Mouse (Mus musculus) olfactory bulb, adult 2 months (tissue): ENCODE measurements at regions not wholly inside any gene's neighbourhood (a gene's known extent, or its start where the extent isn't known, plus 50 kb on each side); places are given as distances from the start of the nearest gene placed in this dataset.
"Not testable (repeated sequence)": the region's sequence is repeated elsewhere in the genome, so short reads cannot be mapped to it uniquely, and the experiment has no call there.

Experiments used
- H3K27ac ChIP-seq: fragments of 200-500 bp; 2 replicates; pipeline ENCODE4 v1.5.1; 2012; ENCODE audit warnings: low read depth, low read length; ENCODE audit not compliant: insufficient read depth
- H3K4me1 ChIP-seq: fragments of 200-500 bp; 2 replicates; pipeline ENCODE4 v1.6.1; 2012; ENCODE audit warnings: low read length; ENCODE audit not compliant: control insufficient read depth, insufficient read depth
- H3K4me3 ChIP-seq: fragments of 200-500 bp; 2 replicates; pipeline ENCODE4 v1.5.1; 2012; ENCODE audit warnings: mild to moderate bottlenecking, low read depth, low read length, moderate library complexity; ENCODE audit not compliant: insufficient read depth
- CTCF ChIP-seq: fragments of 200-500 bp; IDR thresholded peaks from 2 replicates; pipeline ENCODE4 v1.5.1; 2012; ENCODE audit warnings: low read depth, mild to moderate bottlenecking, low read length, moderate library complexity; ENCODE audit not compliant: insufficient read depth
- POLR2A ChIP-seq: fragments of 200-500 bp; IDR thresholded peaks from 2 replicates; pipeline ENCODE4 v1.6.1; 2012; ENCODE audit warnings: mild to moderate bottlenecking, low read depth, low read length, moderate library complexity; ENCODE audit not compliant: insufficient read depth
- WGBS: fragments of 180-500 bp; shearing (Covaris S2); methylation state at CpG from one replicate; pipeline ENCODE4 v1.1.7; 2018; 5-methylcytosine and 5-hydroxymethylcytosine counted together

GRCm38 (mm10) chr16:42505107-42505506 lies 164.7 kb upstream of the Gap43 start:
- TF ChIP-seq CTCF (no peak), POLR2A (no peak)
- H3K27ac ChIP-seq, result no peak overlapping the region
- H3K4me3 ChIP-seq, result no peak overlapping the region
- no peaks in the 10 kb centered on the region for H3K4me1 ChIP-seq
- 69% methylated on average over 9 of the region's 9 CpGs for WGBS

- TF ChIP-seq POLR2A, result no peak
- 93% methylated on average over 2 of the region's 2 CpGs for WGBS
- no peak overlapping the region for H3K4me3 ChIP-seq
- H3K27ac ChIP-seq, result no peak overlapping the region
- H3K4me1 ChIP-seq, result no peaks in the 10 kb centered on the region
These were observed 161.3 kb upstream of the Gap43 start for GRCm38 (mm10) chr16:42501713-42502112.

GRCm38 (mm10) chr16:42501109-42501508 lies 160.7 kb upstream of the Gap43 start:
- not testable (repeated sequence) for H3K4me3 ChIP-seq, H3K27ac ChIP-seq, H3K4me1 ChIP-seq
- WGBS, result 49% methylated on average over 3 of the region's 3 CpGs

GRCm38 (mm10) chr16:42499514-42499913 lies 159.1 kb upstream of the Gap43 start:
- TF ChIP-seq POLR2A (no peak), CTCF (no peak)
- Histone ChIP-seq H3K4me1 (no peaks in the 10 kb centered on the region), H3K4me3 (no peak overlapping the region), H3K27ac (no peak overlapping the region)
- WGBS, result 91% methylated on average over 6 of the region's 6 CpGs

GRCm38 (mm10) chr16:42498368-42498767 lies 157.9 kb upstream of the Gap43 start:
- no peaks in the 10 kb centered on the region for H3K4me1 ChIP-seq
- H3K27ac ChIP-seq, result no peak overlapping the region
- no peak overlapping the region for H3K4me3 ChIP-seq
- 96% methylated on average over 2 of the region's 2 CpGs for WGBS
- TF ChIP-seq POLR2A (no peak), CTCF (no peak)

GRCm38 (mm10) chr16:42493596-42493995 lies 153.1 kb upstream of the Gap43 start:
- Histone ChIP-seq H3K4me3 (no peak overlapping the region), H3K27ac (no peak overlapping the region), H3K4me1 (no peaks in the 10 kb centered on the region)
- WGBS, result 90% methylated on average over 1 of the region's 1 CpGs
- TF ChIP-seq CTCF (no peak), POLR2A (no peak)

- 31% methylated on average over 4 of the region's 4 CpGs for WGBS
- TF ChIP-seq POLR2A (no peak), CTCF (no peak)
- Histone ChIP-seq H3K27ac (no peak overlapping the region), H3K4me1 (no peaks in the 10 kb centered on the region), H3K4me3 (no peak overlapping the region)
These were observed 148.3 kb upstream of the Gap43 start for GRCm38 (mm10) chr16:42488745-42489144.

- TF ChIP-seq CTCF (no peak), POLR2A (no peak)
- Histone ChIP-seq H3K4me1 (no peaks in the 10 kb centered on the region), H3K4me3 (no peak overlapping the region), H3K27ac (no peak overlapping the region)
- 75% methylated on average over 5 of the region's 5 CpGs for WGBS
These were observed 139.5 kb upstream of the Gap43 start for GRCm38 (mm10) chr16:42479978-42480377.

GRCm38 (mm10) chr16:42466976-42467375 lies 126.5 kb upstream of the Gap43 start:
- WGBS, result 91% methylated on average over 1 of the region's 1 CpGs
- no peak overlapping the region for H3K4me3 ChIP-seq
- no peaks in the 10 kb centered on the region for H3K4me1 ChIP-seq
- no peak for TF ChIP-seq POLR2A
- TF ChIP-seq CTCF, result no peak
- H3K27ac ChIP-seq, result no peak overlapping the region

- Histone ChIP-seq H3K4me3 (no peak overlapping the region), H3K27ac (no peak overlapping the region), H3K4me1 (no peaks in the 10 kb centered on the region)
- 77% methylated on average over 8 of the region's 8 CpGs for WGBS
- no peak for TF ChIP-seq POLR2A
- no peak for TF ChIP-seq CTCF
These were observed 116.0 kb upstream of the Gap43 start for GRCm38 (mm10) chr16:42456335-42456984.
